Mouse (Mus musculus): ENCODE data around the gene Gpat3. TPM values are rescaled to one million over a fixed set of nuclear protein-coding genes. Genes with fewer than 3 reads are reported as not detected.

Gpat3 gene
- polyA plus RNA-seq, 1 experiment = 1.1 TPM

DNA sequence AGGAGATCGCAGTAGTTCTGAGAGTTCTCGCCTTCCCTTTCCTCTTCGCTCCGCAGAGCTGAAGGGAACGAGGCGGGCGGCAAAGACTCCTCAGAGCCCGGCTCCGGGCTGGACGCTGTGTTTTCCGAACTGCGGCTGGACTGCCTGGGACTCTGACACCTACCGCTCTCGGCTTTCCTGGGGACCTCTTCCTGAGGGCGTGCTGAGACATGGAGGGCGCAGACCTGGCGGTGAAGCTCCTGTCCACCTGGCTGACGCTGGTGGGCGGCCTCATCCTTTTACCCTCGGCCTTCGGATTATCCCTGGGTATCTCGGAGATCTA lies 1.0 kb downstream of the Gpat3 start:
- Histone ChIP-seq H3ac (ENCODE audit: control insufficient read depth, insufficient read length, low read depth) (peak overlapping the region; percentile 74), H3K27me3 (ENCODE audit: control insufficient read depth, insufficient read depth, insufficient read length) (no peaks in the 10 kb centered on the region), H3K79me2 (ENCODE audit: control insufficient read depth, insufficient read depth) (no peaks in the 10 kb centered on the region), H3K79me3 (ENCODE audit: low read depth) (no peaks in the 10 kb centered on the region), H3K36me3 (ENCODE audit: control insufficient read depth, insufficient read depth) (no peaks in the 10 kb centered on the region), H3K4me3 (ENCODE audit: insufficient read depth, poor library complexity, severe bottlenecking) (peak overlapping the region; percentile 42)
- TF ChIP-seq MAX (IDR thresholded peaks at IDR 0.05) = no peak
- TF ChIP-seq FOSL1 (IDR thresholded peaks at IDR 0.05; ENCODE audit: insufficient read depth, low read length, poor library complexity, severe bottlenecking) = no peak

DNA sequence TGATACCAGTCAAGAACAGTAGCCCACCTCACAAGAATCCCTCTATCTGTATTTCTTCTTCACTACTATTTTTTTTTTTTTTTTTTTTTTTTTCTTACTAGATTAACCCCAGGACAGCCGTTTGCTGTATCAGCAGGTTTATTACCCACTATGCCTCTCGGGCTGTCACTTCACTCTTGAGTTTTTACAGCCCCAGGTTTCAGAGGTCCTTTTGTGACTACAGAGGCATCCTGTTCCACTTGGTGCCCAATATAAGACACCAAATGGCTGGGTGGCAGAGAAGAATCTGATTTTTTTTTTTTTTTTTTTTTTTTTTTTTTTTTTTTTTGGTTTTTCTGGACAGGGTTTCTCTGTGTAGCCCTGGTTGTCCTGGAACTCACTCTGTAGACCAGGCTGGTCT lies 1.6 kb downstream of the Gpat3 start:
- TF ChIP-seq MAX (IDR thresholded peaks at IDR 0.05) = no peak
- no peak for TF ChIP-seq CEBPB (IDR thresholded peaks at IDR 0.05; ENCODE audit: low read depth)
- no peak for TF ChIP-seq FOSL1 (IDR thresholded peaks at IDR 0.05; ENCODE audit: insufficient read depth, low read length, poor library complexity, severe bottlenecking)
- no peak for TF ChIP-seq CTCF (IDR thresholded peaks at IDR 0.05; ENCODE audit: control insufficient read depth, insufficient read depth, insufficient read length)
- no peak for TF ChIP-seq MYOG (IDR thresholded peaks at IDR 0.05; ENCODE audit: control insufficient read depth, extremely low read depth, insufficient read length)
- TF ChIP-seq MYOD1 (IDR thresholded peaks at IDR 0.05; ENCODE audit: control insufficient read depth, insufficient read length, low read depth) = no peak
- no peak for TF ChIP-seq USF1 (IDR thresholded peaks at IDR 0.05; ENCODE audit: low read depth)
- no peaks in the 10 kb centered on the region for H3K79me2 ChIP-seq (ENCODE audit: control insufficient read depth, insufficient read depth)
- H3K4me3 ChIP-seq (ENCODE audit: insufficient read depth, poor library complexity, severe bottlenecking) = peak overlapping the region; percentile 42
- H3ac ChIP-seq (ENCODE audit: control insufficient read depth, insufficient read length, low read depth) = no peak overlapping the region
- H3K79me3 ChIP-seq (ENCODE audit: low read depth) = no peaks in the 10 kb centered on the region
- no peaks in the 10 kb centered on the region for H3K27me3 ChIP-seq (ENCODE audit: control insufficient read depth, insufficient read depth, insufficient read length)
- no peaks in the 10 kb centered on the region for H3K36me3 ChIP-seq (ENCODE audit: control insufficient read depth, insufficient read depth)

DNA sequence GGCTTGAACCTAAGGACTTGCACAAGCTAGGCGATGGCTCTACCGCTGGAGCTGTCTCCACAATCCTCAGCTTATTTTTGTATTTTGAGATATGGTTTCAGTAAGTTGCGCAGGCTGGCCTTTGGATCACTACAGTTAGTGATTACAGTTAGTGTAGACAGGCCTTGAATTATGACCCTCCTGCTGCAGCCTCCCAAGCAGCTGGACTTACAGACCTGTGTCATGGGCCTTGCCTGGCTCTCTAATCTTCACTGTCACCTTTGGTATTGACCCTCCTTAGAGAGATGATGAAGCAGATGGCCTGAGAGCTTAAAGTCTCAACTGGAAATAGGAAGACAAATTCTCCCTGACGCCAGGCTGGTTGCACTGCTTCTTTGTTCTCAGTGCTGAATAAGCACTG lies 8.4 kb downstream of the Gpat3 start:
- Histone ChIP-seq H3K79me2 (ENCODE audit: control insufficient read depth, insufficient read depth) (no peaks in the 10 kb centered on the region), H3K36me3 (ENCODE audit: control insufficient read depth, insufficient read depth) (no peaks in the 10 kb centered on the region), H3K27me3 (ENCODE audit: control insufficient read depth, insufficient read depth, insufficient read length) (no peaks in the 10 kb centered on the region), H3ac (ENCODE audit: control insufficient read depth, insufficient read length, low read depth) (no peak overlapping the region), H3K79me3 (ENCODE audit: low read depth) (no peaks in the 10 kb centered on the region), H3K4me3 (ENCODE audit: insufficient read depth, poor library complexity, severe bottlenecking) (no peak overlapping the region)
- no peak for TF ChIP-seq CEBPB (IDR thresholded peaks at IDR 0.05; ENCODE audit: low read depth)
- no peak for TF ChIP-seq FOSL1 (IDR thresholded peaks at IDR 0.05; ENCODE audit: insufficient read depth, low read length, poor library complexity, severe bottlenecking)
- TF ChIP-seq CTCF (IDR thresholded peaks at IDR 0.05; ENCODE audit: control insufficient read depth, insufficient read depth, insufficient read length) = no peak
- no peak for TF ChIP-seq MAX (IDR thresholded peaks at IDR 0.05)
- TF ChIP-seq USF1 (IDR thresholded peaks at IDR 0.05; ENCODE audit: low read depth) = no peak

DNA sequence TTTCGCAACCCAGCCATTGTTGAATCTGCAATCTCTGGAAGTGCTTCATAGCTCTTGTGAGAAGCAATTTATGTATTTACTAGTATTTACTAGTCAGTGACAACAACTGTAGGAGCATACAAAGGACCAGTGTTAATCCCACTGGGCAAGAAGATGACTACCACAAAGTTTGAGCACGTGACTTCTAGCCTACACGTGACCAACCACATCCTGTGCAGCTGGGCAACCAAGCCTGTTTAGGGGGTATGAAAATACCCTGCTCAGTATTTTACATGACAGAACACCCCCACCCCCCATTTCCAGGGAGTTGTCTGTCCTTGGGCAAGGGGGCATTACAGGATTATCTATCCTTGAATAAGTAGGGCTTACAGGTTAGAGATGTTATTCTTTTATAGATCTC lies 11.0 kb downstream of the Gpat3 start:
- H3K36me3 ChIP-seq (ENCODE audit: control insufficient read depth, insufficient read depth) = no peaks in the 10 kb centered on the region
- no peaks in the 10 kb centered on the region for H3K27me3 ChIP-seq (ENCODE audit: control insufficient read depth, insufficient read depth, insufficient read length)
- H3ac ChIP-seq (ENCODE audit: control insufficient read depth, insufficient read length, low read depth) = no peak overlapping the region
- no peaks in the 10 kb centered on the region for H3K79me3 ChIP-seq (ENCODE audit: low read depth)
- peak; percentile 82 for TF ChIP-seq USF1 (IDR thresholded peaks at IDR 0.05; ENCODE audit: low read depth)
- TF ChIP-seq FOSL1 (IDR thresholded peaks at IDR 0.05; ENCODE audit: insufficient read depth, low read length, poor library complexity, severe bottlenecking) = no peak
- no peaks in the 10 kb centered on the region for H3K79me2 ChIP-seq (ENCODE audit: control insufficient read depth, insufficient read depth)
- H3K4me3 ChIP-seq (ENCODE audit: insufficient read depth, poor library complexity, severe bottlenecking) = no peak overlapping the region

DNA sequence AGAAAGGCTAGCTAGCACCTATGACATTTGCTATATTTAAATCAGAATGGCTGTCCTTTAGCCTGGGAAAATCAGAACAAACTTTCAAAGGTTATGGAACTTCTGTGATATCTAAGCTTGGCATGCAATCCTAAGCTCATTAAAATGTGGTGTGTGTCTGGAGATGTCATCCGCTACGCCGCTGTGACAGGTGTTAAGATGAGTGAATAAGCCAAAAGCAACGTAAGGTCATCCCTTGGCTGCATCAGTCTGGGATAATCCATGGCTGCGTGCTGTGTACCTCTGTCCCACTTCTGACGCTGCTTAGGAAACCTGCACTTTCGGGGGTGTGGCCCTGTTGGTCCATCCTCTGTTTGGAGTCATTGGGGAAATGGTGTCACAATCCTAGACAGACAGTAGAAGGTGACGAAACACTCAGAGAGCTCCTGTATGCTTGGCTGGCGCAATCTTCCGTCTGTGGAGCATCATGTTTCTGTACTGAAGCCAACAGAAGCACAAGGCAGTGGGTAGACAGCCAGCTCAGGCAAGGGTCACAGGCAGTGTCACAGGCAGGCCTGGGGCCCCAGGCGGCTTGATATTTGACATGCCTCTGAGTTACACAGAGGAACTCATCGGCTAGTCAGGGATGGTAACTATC lies 15.0 kb downstream of the Gpat3 start:
- Histone ChIP-seq H3K27me3 (ENCODE audit: control insufficient read depth, insufficient read depth, insufficient read length) (no peaks in the 10 kb centered on the region), H3K79me2 (ENCODE audit: control insufficient read depth, insufficient read depth) (no peaks in the 10 kb centered on the region), H3K36me3 (ENCODE audit: control insufficient read depth, insufficient read depth) (no peaks in the 10 kb centered on the region), H3K4me3 (ENCODE audit: insufficient read depth, poor library complexity, severe bottlenecking) (no peak overlapping the region), H3K79me3 (ENCODE audit: low read depth) (no peaks in the 10 kb centered on the region), H3ac (ENCODE audit: control insufficient read depth, insufficient read length, low read depth) (no peak overlapping the region)
- TF ChIP-seq MYOD1 (IDR thresholded peaks at IDR 0.05; ENCODE audit: control insufficient read depth, insufficient read length, low read depth) (peak; percentile 69), USF1 (IDR thresholded peaks at IDR 0.05; ENCODE audit: low read depth) (no peak), CEBPB (IDR thresholded peaks at IDR 0.05; ENCODE audit: low read depth) (peak; percentile 47)

DNA sequence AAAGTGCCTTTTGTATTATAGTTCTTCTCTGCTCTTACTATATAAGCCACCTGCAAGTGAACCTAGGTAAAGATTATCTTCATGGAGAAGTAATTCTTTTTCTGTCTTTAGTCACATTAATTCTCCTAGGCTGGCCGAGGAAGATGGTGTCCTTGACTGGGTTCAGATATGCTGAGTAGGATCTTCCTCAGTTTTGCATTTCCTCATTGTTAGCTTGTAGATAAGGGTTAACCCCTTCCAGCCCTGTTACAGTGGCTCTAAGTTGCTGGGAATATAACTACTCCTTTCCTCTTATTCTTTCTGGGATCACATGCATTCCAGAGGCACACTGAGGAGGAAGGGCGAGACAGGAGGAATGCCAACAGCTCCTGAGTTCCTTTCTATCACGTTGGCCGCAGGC lies 15.6 kb downstream of the Gpat3 start:
- Histone ChIP-seq H3K27me3 (ENCODE audit: control insufficient read depth, insufficient read depth, insufficient read length) (no peaks in the 10 kb centered on the region), H3K36me3 (ENCODE audit: control insufficient read depth, insufficient read depth) (no peaks in the 10 kb centered on the region), H3K79me3 (ENCODE audit: low read depth) (no peaks in the 10 kb centered on the region), H3K4me3 (ENCODE audit: insufficient read depth, poor library complexity, severe bottlenecking) (no peak overlapping the region), H3ac (ENCODE audit: control insufficient read depth, insufficient read length, low read depth) (no peak overlapping the region), H3K79me2 (ENCODE audit: control insufficient read depth, insufficient read depth) (no peaks in the 10 kb centered on the region)
- no peak for TF ChIP-seq MAX (IDR thresholded peaks at IDR 0.05)
- no peak for TF ChIP-seq USF1 (IDR thresholded peaks at IDR 0.05; ENCODE audit: low read depth)
- no peak for TF ChIP-seq MYOD1 (IDR thresholded peaks at IDR 0.05; ENCODE audit: control insufficient read depth, insufficient read length, low read depth)
- no peak for TF ChIP-seq CTCF (IDR thresholded peaks at IDR 0.05; ENCODE audit: control insufficient read depth, insufficient read depth, insufficient read length)
- TF ChIP-seq CEBPB (IDR thresholded peaks at IDR 0.05; ENCODE audit: low read depth) = no peak
- TF ChIP-seq FOSL1 (IDR thresholded peaks at IDR 0.05; ENCODE audit: insufficient read depth, low read length, poor library complexity, severe bottlenecking) = no peak
- no peak for TF ChIP-seq MYOG (IDR thresholded peaks at IDR 0.05; ENCODE audit: control insufficient read depth, extremely low read depth, insufficient read length)

Data from C2C12 (cell line).